13 mouse cellular contexts compared by ENCODE assay signal in genomic region chr7:81651284-81651683, GRCm38 (mm10). TPM values are rescaled to one million over a fixed set of nuclear protein-coding genes. Genes with fewer than 3 reads are reported as not detected.
A peak's percentile ranks its signal among the peaks of the same experiment; 100 is the strongest.
DNase-seq lines count a peak whose midpoint lies in the region; ATAC-seq lines count a peak whose summit lies in the region.
"Had no signal": no experiment of that assay in that cellular context is flagged by ENCODE, and none has a peak within 500 bp of the region (broad histone marks: within the 10 kb centered on the region; RNA-seq: fewer than 3 reads in every experiment).

No protein-coding gene starts in this region.

- H3K27ac ChIP-seq in forebrain, embryonic 11.5 days (ENCODE audit: low read depth, low read length) = peak overlapping the region; percentile 19; the same call in 1 of the 2 replicates
- no peak overlapping the region for H3K27ac ChIP-seq in forebrain, embryonic 10.5 days
- peak overlapping the region; percentile 57 for H3K27ac ChIP-seq in midbrain, embryonic 11.5 days (ENCODE audit: low read depth, low read length)
- no peak overlapping the region for H3K27ac ChIP-seq in midbrain, embryonic 16.5 days (ENCODE audit: low read length)
- peak overlapping the region; percentile 2 for H3K27ac ChIP-seq in hindbrain, embryonic 15.5 days (replicated peaks)
- peak overlapping the region; percentile 66; the same call in 1 of the 2 replicates for H3K27ac ChIP-seq in neural tube, embryonic 14.5 days (ENCODE audit: low read depth, low read length)

- H3K4me3 ChIP-seq in forebrain, embryonic 11.5 days (ENCODE audit: low read depth, low read length) = no peak overlapping the region
- H3K4me3 ChIP-seq in forebrain, embryonic 10.5 days = no peak overlapping the region
- no peak overlapping the region for H3K4me3 ChIP-seq in midbrain, embryonic 11.5 days (ENCODE audit: low read depth, low read length)
- no peak overlapping the region for H3K4me3 ChIP-seq in midbrain, embryonic 16.5 days (ENCODE audit: low read depth, low read length)
- no peak overlapping the region for H3K4me3 ChIP-seq in hindbrain, embryonic 15.5 days
- H3K4me3 ChIP-seq in neural tube, embryonic 14.5 days (ENCODE audit: low read depth, low read length) = no peak overlapping the region

- ATAC-seq in forebrain, embryonic 11.5 days (replicated peaks; ENCODE audit: low FRiP score) = 0 out of 2 replicates have a peak, but pooled peaks have one; percentile 7
- no peak for ATAC-seq in midbrain, embryonic 11.5 days (ENCODE audit: low FRiP score)
- no peak for ATAC-seq in midbrain, embryonic 16.5 days
- ATAC-seq in hindbrain, embryonic 15.5 days (ENCODE audit: low FRiP score, low read depth) = peak; percentile 38; the same call in 1 of the 2 replicates
- peak; percentile 45; the same call in 1 of the 2 replicates for ATAC-seq in neural tube, embryonic 14.5 days (ENCODE audit: low read depth)
- ATAC-seq: activated CD4-positive, CD25-positive, alpha-beta regulatory T cell, adult 4 months; liver, postnatal 0 days had no signal

- no peak for DNase-seq in forebrain, embryonic 11.5 days (ENCODE audit: low spot score)
- no peak for DNase-seq in forebrain, embryonic 10.5 days (ENCODE audit: extremely low spot score, low spot score)
- DNase-seq in midbrain, embryonic 11.5 days (ENCODE audit: low spot score, missing footprints) = no peak
- no peak for DNase-seq in B cell, adult 2 months
- DNase-seq in kidney, adult 8-10 months = no peak
- DNase-seq: kidney, postnatal 36 days; liver, postnatal 0 days; thymus, adult 2 months had no signal

- peaks cover 4% of the 10 kb centered on the region; the same call in 1 of the 2 replicates for H3K4me1 ChIP-seq in forebrain, embryonic 11.5 days (replicated peaks; ENCODE audit: control insufficient read depth, insufficient read depth, low read length)
- H3K4me1 ChIP-seq in forebrain, embryonic 10.5 days = peaks cover 43% of the 10 kb centered on the region
- H3K4me1 ChIP-seq in midbrain, embryonic 11.5 days (ENCODE audit: control insufficient read depth, insufficient read depth, low read length) = peaks cover 11% of the 10 kb centered on the region
- peaks cover 42% of the 10 kb centered on the region for H3K4me1 ChIP-seq in midbrain, embryonic 16.5 days (ENCODE audit: control insufficient read depth, insufficient read depth, low read length)
- H3K4me1 ChIP-seq in hindbrain, embryonic 15.5 days (replicated peaks) = peaks cover 69% of the 10 kb centered on the region
- H3K4me1 ChIP-seq in neural tube, embryonic 14.5 days (ENCODE audit: control insufficient read depth, insufficient read depth, low read length) = peaks cover 45% of the 10 kb centered on the region

- no peak overlapping the region for H3K9ac ChIP-seq in forebrain, embryonic 11.5 days (ENCODE audit: low read length)
- H3K9ac ChIP-seq in midbrain, embryonic 11.5 days (ENCODE audit: low read length) = no peak overlapping the region
- H3K9ac ChIP-seq in midbrain, embryonic 16.5 days (ENCODE audit: low read depth, low read length) = no peak overlapping the region
- H3K9ac ChIP-seq in hindbrain, embryonic 15.5 days = no peak overlapping the region
- H3K9ac ChIP-seq in neural tube, embryonic 14.5 days (replicated peaks; ENCODE audit: low read depth, low read length) = no peak overlapping the region; the same call in 1 of the 2 replicates
- H3K9ac ChIP-seq: liver, postnatal 0 days had no signal

- H3K4me2 ChIP-seq in forebrain, embryonic 11.5 days (ENCODE audit: low read depth, low read length, severe bottlenecking) = no peak overlapping the region
- H3K4me2 ChIP-seq in midbrain, embryonic 11.5 days = no peak overlapping the region
- no peak overlapping the region for H3K4me2 ChIP-seq in midbrain, embryonic 16.5 days (ENCODE audit: low read length)
- no peak overlapping the region for H3K4me2 ChIP-seq in hindbrain, embryonic 15.5 days
- H3K4me2 ChIP-seq in neural tube, embryonic 14.5 days (ENCODE audit: low read depth, low read length) = no peak overlapping the region

- H3K36me3 ChIP-seq in forebrain, embryonic 11.5 days (ENCODE audit: control insufficient read depth, insufficient read depth, low read length) = no peaks in the 10 kb centered on the region
- no peaks in the 10 kb centered on the region for H3K36me3 ChIP-seq in forebrain, embryonic 10.5 days (replicated peaks)
- no peaks in the 10 kb centered on the region for H3K36me3 ChIP-seq in midbrain, embryonic 11.5 days (ENCODE audit: control insufficient read depth, insufficient read depth, low read length)
- H3K36me3 ChIP-seq in midbrain, embryonic 16.5 days (ENCODE audit: control insufficient read depth, insufficient read depth, low read length) = no peaks in the 10 kb centered on the region
- H3K36me3 ChIP-seq in hindbrain, embryonic 15.5 days = no peaks in the 10 kb centered on the region
- no peaks in the 10 kb centered on the region for H3K36me3 ChIP-seq in neural tube, embryonic 14.5 days (ENCODE audit: control insufficient read depth, insufficient read depth, low read length)

- no peaks in the 10 kb centered on the region for H3K27me3 ChIP-seq in forebrain, embryonic 11.5 days (ENCODE audit: control insufficient read depth, insufficient read depth, low read length)
- H3K27me3 ChIP-seq in forebrain, embryonic 10.5 days (ENCODE audit: poor library complexity, severe bottlenecking) = no peaks in the 10 kb centered on the region
- no peaks in the 10 kb centered on the region for H3K27me3 ChIP-seq in midbrain, embryonic 11.5 days (ENCODE audit: control insufficient read depth, insufficient read depth, low read length)
- H3K27me3 ChIP-seq in midbrain, embryonic 16.5 days (ENCODE audit: control insufficient read depth, insufficient read depth, low read depth, low read length) = no peaks in the 10 kb centered on the region
- H3K27me3 ChIP-seq in hindbrain, embryonic 15.5 days = no peaks in the 10 kb centered on the region
- no peaks in the 10 kb centered on the region for H3K27me3 ChIP-seq in neural tube, embryonic 14.5 days (ENCODE audit: control insufficient read depth, insufficient read depth, low read length)

- no peaks in the 10 kb centered on the region for H3K9me3 ChIP-seq in forebrain, embryonic 11.5 days (ENCODE audit: control insufficient read depth, low read length)
- no peaks in the 10 kb centered on the region for H3K9me3 ChIP-seq in forebrain, embryonic 10.5 days
- no peaks in the 10 kb centered on the region for H3K9me3 ChIP-seq in midbrain, embryonic 11.5 days (ENCODE audit: control insufficient read depth, low read length)
- H3K9me3 ChIP-seq in midbrain, embryonic 16.5 days (replicated peaks; ENCODE audit: control insufficient read depth, low read length, poor library complexity, severe bottlenecking) = no peaks in the 10 kb centered on the region
- H3K9me3 ChIP-seq in hindbrain, embryonic 15.5 days = no peaks in the 10 kb centered on the region
- no peaks in the 10 kb centered on the region for H3K9me3 ChIP-seq in neural tube, embryonic 14.5 days (ENCODE audit: control insufficient read depth, low read length)
- H3K9me3 ChIP-seq: G1E had no signal

- WGBS in forebrain, embryonic 11.5 days = 60% methylated on average over 5 of the region's 5 CpGs
- 75% methylated on average over 5 of the region's 5 CpGs for WGBS in forebrain, embryonic 10.5 days
- WGBS in midbrain, embryonic 11.5 days = 73% methylated on average over 5 of the region's 5 CpGs
- WGBS in midbrain, embryonic 16.5 days = 36% methylated on average over 5 of the region's 5 CpGs
- WGBS in hindbrain, embryonic 15.5 days = 31% methylated on average over 5 of the region's 5 CpGs
- 26% methylated on average over 5 of the region's 5 CpGs for WGBS in neural tube, embryonic 14.5 days

RNA-seq across cellular contexts. Expression of gene Homer2, which starts 56.0 kb away (rescaled TPM):
- polyA plus RNA-seq in forebrain, embryonic 11.5 days (2014; fragmentation: Nextera tagmentation; extraction: Ambion mirVana) = 29.7 and 30.1 TPM in 2 replicates
- polyA plus RNA-seq in forebrain, embryonic 10.5 days (2016; fragmentation: Nextera tagmentation; extraction: Ambion mirVana) = 12.6 and 13.1 TPM in 2 replicates
- polyA plus RNA-seq in midbrain, embryonic 11.5 days (2014; fragmentation: Nextera tagmentation; extraction: Ambion mirVana) = 19.6 and 22.4 TPM in 2 replicates
- polyA plus RNA-seq in midbrain, embryonic 16.5 days (2015; fragmentation: Nextera tagmentation; extraction: Ambion mirVana) = 16.3 and 20.1 TPM in 2 replicates
- 29.6 and 34.4 TPM in 2 replicates for polyA plus RNA-seq in hindbrain, embryonic 15.5 days (2015; fragmentation: Nextera tagmentation; extraction: Ambion mirVana)
- polyA plus RNA-seq in neural tube, embryonic 14.5 days (2014; fragmentation: Nextera tagmentation; extraction: Ambion mirVana) = 26.4 and 29.8 TPM in 2 replicates

Comparison
In these comparisons a context has a peak if more than half of its experiments do, and no peak if none do; other contexts are left out.
1. H3K27ac ChIP-seq: peak in forebrain, embryonic 11.5 days (single experiment), midbrain, embryonic 11.5 days (single experiment), hindbrain, embryonic 15.5 days (single experiment) and neural tube, embryonic 14.5 days (single experiment); none in forebrain, embryonic 10.5 days (single experiment) and midbrain, embryonic 16.5 days (single experiment).
2. ATAC-seq: peak in forebrain, embryonic 11.5 days (single experiment), hindbrain, embryonic 15.5 days (single experiment) and neural tube, embryonic 14.5 days (single experiment); none in midbrain, embryonic 11.5 days (single experiment) and midbrain, embryonic 16.5 days (single experiment).